Mouse (Mus musculus): ENCODE measurements around the gene Bmp2k. TPM values are rescaled to one million over a fixed set of nuclear protein-coding genes. Genes with fewer than 3 reads are reported as not detected.

Bmp2k gene
- polyA plus RNA-seq, 1 experiment from 2014 or later, result 7.1 TPM

GRCm38 (mm10) chr5:97087746-97088145 lies 90.3 kb downstream of the Bmp2k start:
- H3K27ac ChIP-seq, result peak overlapping the region; percentile 37

GRCm38 (mm10) chr5:97088231-97088630 lies 90.7 kb downstream of the Bmp2k start:
- Histone ChIP-seq H3K27me3 (no peaks in the 10 kb centered on the region), H3K4me1 (replicated peaks) (peaks cover 7% of the 10 kb centered on the region; the same call in 1 of the 2 replicates), H3K4me2 (no peak overlapping the region), H3K4me3 (no peak overlapping the region), H3K27ac (no peak overlapping the region), H3K9me3 (replicated peaks) (no peaks in the 10 kb centered on the region), H3K36me3 (0 out of 2 replicates have a peak, but pooled peaks cover 9% of the 10 kb centered on the region), H3K9ac (no peak overlapping the region)
- WGBS, result 59% methylated on average over 6 of the region's 6 CpGs
- no peak for ATAC-seq (replicated peaks; ENCODE audit: insufficient number of reproducible peaks, insufficient read depth, low FRiP score, low read depth)

More at GRCm38 (mm10) chr5:97087746-97088145, 90.3 kb downstream of the Bmp2k start:
- no peak for ATAC-seq (replicated peaks; ENCODE audit: insufficient number of reproducible peaks, insufficient read depth, low FRiP score, low read depth)
- H3K27me3 ChIP-seq, result no peaks in the 10 kb centered on the region
- no peaks in the 10 kb centered on the region for H3K9me3 ChIP-seq (replicated peaks)
- 0 out of 2 replicates have a peak, but pooled peaks cover 9% of the 10 kb centered on the region for H3K36me3 ChIP-seq
- H3K9ac ChIP-seq, result no peak overlapping the region
- 0 out of 2 replicates have a peak overlapping the region, but pooled peaks have one; percentile 15 for H3K4me3 ChIP-seq
- peaks cover 7% of the 10 kb centered on the region; the same call in 1 of the 2 replicates for H3K4me1 ChIP-seq (replicated peaks)
- H3K4me2 ChIP-seq, result peak overlapping the region; percentile 47
- 88% methylated on average over 16 of the region's 16 CpGs for WGBS

DNA sequence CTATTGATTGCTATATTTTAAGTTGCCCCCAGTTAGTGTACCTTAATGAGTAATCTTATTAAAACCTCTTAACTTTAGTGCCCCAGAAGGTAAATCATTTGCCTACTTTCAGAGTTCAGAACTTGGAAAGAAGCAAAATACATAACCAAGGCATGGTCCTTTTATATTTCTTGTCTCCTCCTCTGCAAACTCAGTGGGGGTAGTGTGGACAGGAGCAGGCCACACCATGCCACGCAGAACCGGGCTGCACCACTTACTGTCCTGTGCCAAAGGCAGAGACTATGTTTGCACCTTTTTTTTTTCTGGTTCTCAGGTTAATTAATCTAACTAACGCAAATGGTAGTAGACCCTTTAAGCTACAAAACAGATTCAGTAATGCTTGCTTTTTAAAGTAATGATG lies 91.9 kb downstream of the Bmp2k start:
- 0 out of 2 replicates have a peak, but pooled peaks cover 9% of the 10 kb centered on the region for H3K36me3 ChIP-seq
- no peak overlapping the region for H3K9ac ChIP-seq
- ATAC-seq (replicated peaks; ENCODE audit: insufficient number of reproducible peaks, insufficient read depth, low FRiP score, low read depth), result no peak
- peaks cover 7% of the 10 kb centered on the region; the same call in 1 of the 2 replicates for H3K4me1 ChIP-seq (replicated peaks)
- WGBS, result 85% methylated on average over 3 of the region's 3 CpGs
- H3K27ac ChIP-seq, result no peak overlapping the region
- H3K9me3 ChIP-seq (replicated peaks), result no peaks in the 10 kb centered on the region
- no peak overlapping the region for H3K4me3 ChIP-seq
- H3K4me2 ChIP-seq, result no peak overlapping the region
- H3K27me3 ChIP-seq, result no peaks in the 10 kb centered on the region

DNA sequence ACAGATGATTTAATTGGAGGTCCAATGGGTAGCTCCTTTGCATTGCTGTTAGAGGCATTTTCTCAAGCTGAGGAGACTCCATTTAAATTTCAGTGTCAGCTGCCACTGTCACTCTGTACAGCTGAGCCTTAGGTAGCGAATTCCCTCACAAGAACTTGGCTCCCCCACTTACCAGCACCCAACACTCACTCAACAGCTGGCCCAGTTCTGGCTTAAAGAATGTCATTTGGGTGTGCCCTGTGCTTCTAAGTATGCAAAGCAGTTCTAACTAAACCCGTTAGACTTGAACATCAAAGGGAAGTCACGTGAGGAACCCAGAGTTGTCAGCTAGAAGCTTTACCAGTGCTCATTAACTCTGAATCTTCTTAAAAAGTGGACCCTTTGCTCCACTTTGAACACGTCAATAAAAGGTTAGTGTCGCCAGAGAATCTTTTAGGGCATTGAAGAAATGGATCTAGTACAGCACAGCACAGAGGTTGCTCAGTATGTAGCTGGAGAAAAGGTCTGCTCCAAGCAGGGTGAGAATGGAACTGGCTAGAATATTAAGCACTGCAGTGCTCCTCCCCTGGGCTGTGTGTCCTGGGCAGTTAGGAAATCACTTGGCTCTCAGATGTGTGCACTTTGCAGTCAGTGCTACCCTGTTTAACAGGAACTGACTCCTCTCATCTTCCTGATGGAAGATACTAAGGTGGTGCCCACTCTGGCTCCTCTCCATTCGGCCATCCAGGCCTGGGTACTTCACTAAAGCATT lies 92.7 kb downstream of the Bmp2k start:
- Histone ChIP-seq H3K27ac (no peak overlapping the region), H3K4me3 (no peak overlapping the region), H3K4me1 (replicated peaks) (peaks cover 7% of the 10 kb centered on the region; the same call in 1 of the 2 replicates), H3K9ac (no peak overlapping the region), H3K4me2 (no peak overlapping the region), H3K27me3 (no peaks in the 10 kb centered on the region), H3K9me3 (replicated peaks) (no peaks in the 10 kb centered on the region), H3K36me3 (0 out of 2 replicates have a peak, but pooled peaks cover 9% of the 10 kb centered on the region)
- no peak for ATAC-seq (replicated peaks; ENCODE audit: insufficient number of reproducible peaks, insufficient read depth, low FRiP score, low read depth)
- WGBS, result 69% methylated on average over 6 of the region's 6 CpGs

DNA sequence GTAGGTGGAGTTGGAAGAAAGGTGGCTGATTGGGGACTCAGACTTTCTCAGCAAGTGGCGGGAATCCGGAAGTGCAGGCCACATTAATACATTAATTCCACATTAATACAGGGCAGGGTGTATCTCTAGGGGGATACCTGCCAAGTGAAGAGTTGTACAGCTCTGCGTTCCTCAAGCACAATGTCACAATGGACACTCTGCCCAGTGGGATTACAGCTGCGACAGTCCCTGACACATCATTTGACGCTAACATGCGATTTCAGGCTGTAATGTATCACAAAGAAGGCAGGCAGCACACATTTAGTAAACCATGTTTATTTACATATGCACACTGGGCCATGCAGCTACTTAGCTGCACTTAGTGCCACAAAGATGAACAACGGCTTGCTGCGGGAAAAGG lies 95.5 kb downstream of the Bmp2k start:
- H3K36me3 ChIP-seq, result no peaks in the 10 kb centered on the region
- H3K9ac ChIP-seq, result no peak overlapping the region
- H3K4me2 ChIP-seq, result no peak overlapping the region
- H3K4me1 ChIP-seq (replicated peaks), result no peaks in the 10 kb centered on the region
- 78% methylated on average over 8 of the region's 8 CpGs for WGBS
- H3K9me3 ChIP-seq (replicated peaks), result no peaks in the 10 kb centered on the region
- ATAC-seq (replicated peaks; ENCODE audit: insufficient number of reproducible peaks, insufficient read depth, low FRiP score, low read depth), result no peak
- H3K4me3 ChIP-seq, result no peak overlapping the region
- no peak overlapping the region for H3K27ac ChIP-seq
- no peaks in the 10 kb centered on the region for H3K27me3 ChIP-seq

DNA sequence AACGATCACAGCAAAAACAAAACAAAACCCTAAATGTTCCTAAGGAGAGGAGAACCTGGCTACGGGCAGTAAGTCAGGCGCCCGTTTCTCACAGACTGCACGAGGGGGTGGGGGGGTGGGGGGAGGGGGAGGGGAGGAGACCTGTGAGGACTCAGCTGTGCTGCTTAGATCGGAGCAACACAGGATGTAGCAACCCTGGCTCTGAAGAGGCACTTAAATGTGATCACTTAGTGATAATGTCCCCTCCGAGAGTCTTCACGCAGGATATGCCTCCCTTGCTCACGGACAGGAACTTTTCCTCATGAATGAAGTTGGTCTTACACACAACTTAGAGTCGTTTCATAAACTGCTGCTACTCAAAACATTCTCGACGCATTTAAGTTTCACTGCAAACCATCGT lies 97.8 kb downstream of the Bmp2k start:
- H3K9me3 ChIP-seq (replicated peaks), result no peaks in the 10 kb centered on the region
- WGBS, result 44% methylated on average over 11 of the region's 13 CpGs
- H3K9ac ChIP-seq, result no peak overlapping the region
- no peaks in the 10 kb centered on the region for H3K27me3 ChIP-seq
- H3K4me3 ChIP-seq, result no peak overlapping the region
- ATAC-seq (replicated peaks; ENCODE audit: insufficient number of reproducible peaks, insufficient read depth, low FRiP score, low read depth), result no peak
- H3K27ac ChIP-seq, result no peak overlapping the region
- no peaks in the 10 kb centered on the region for H3K36me3 ChIP-seq
- no peaks in the 10 kb centered on the region for H3K4me1 ChIP-seq (replicated peaks)
- H3K4me2 ChIP-seq, result no peak overlapping the region

DNA sequence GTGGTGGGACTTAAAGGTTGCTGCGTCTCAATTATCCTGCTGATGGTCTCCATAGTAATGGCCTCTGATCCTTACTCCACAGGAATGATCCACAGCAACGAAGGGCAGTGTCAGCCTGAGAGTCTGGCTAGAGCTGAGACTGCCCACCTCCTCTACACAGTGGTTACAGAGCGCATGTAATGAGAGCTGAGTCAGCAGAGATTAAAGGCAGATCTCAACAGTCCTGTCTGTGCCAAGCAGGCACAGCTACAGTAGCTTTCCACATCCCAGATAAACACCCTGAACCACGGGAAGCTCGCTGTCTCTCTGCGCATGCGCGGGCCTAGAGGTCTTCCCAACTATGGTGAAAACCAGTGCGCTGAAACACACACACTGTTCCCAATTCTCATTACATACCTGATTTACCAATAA lies 100.1 kb downstream of the Bmp2k start:
- no peak overlapping the region for H3K4me2 ChIP-seq
- 64% methylated on average over 9 of the region's 9 CpGs for WGBS
- H3K4me1 ChIP-seq (replicated peaks), result no peaks in the 10 kb centered on the region
- no peak overlapping the region for H3K27ac ChIP-seq
- no peaks in the 10 kb centered on the region for H3K27me3 ChIP-seq
- no peak overlapping the region for H3K9ac ChIP-seq
- no peaks in the 10 kb centered on the region for H3K36me3 ChIP-seq
- ATAC-seq (replicated peaks; ENCODE audit: insufficient number of reproducible peaks, insufficient read depth, low FRiP score, low read depth), result no peak
- H3K4me3 ChIP-seq, result no peak overlapping the region
- no peaks in the 10 kb centered on the region for H3K9me3 ChIP-seq (replicated peaks)

- no peaks in the 10 kb centered on the region for H3K4me1 ChIP-seq (replicated peaks)
- 81% methylated on average over 8 of the region's 8 CpGs for WGBS
- H3K27ac ChIP-seq, result no peak overlapping the region
- H3K36me3 ChIP-seq, result no peaks in the 10 kb centered on the region
- no peak overlapping the region for H3K4me3 ChIP-seq
- ATAC-seq (replicated peaks; ENCODE audit: insufficient number of reproducible peaks, insufficient read depth, low FRiP score, low read depth), result no peak
- no peak overlapping the region for H3K9ac ChIP-seq
- no peaks in the 10 kb centered on the region for H3K9me3 ChIP-seq (replicated peaks)
- H3K4me2 ChIP-seq, result no peak overlapping the region
- H3K27me3 ChIP-seq, result no peaks in the 10 kb centered on the region
Observed at GRCm38 (mm10) chr5:97099954-97100353, 102.5 kb downstream of the Bmp2k start.

DNA sequence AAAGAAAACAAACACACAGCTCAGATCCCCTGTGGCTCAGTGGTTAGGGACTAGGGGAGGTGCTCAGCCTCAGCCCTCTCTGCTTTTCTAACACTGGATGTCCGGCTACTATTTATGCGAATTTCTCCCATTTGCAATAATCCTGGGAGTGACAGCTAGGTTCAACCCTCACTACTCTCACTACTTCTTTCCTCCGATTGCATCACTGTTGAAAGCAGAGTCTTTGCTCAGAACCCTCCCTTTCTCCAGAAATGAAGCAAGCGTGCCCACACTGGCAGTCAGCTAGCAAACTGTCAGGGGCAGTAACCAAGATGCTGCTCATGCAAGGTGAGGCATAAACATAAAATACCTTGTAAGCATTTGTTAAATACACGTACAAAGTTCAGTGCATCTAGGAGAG lies 110.8 kb downstream of the Bmp2k start:
- Histone ChIP-seq H3K27me3 (no peaks in the 10 kb centered on the region), H3K9me3 (replicated peaks) (no peaks in the 10 kb centered on the region), H3K4me2 (no peak overlapping the region), H3K4me3 (no peak overlapping the region), H3K4me1 (replicated peaks) (peaks cover 8% of the 10 kb centered on the region), H3K36me3 (no peaks in the 10 kb centered on the region), H3K9ac (no peak overlapping the region), H3K27ac (no peak overlapping the region)
- no peak for ATAC-seq (replicated peaks; ENCODE audit: insufficient number of reproducible peaks, insufficient read depth, low FRiP score, low read depth)
- 86% methylated on average over 5 of the region's 5 CpGs for WGBS

- Histone ChIP-seq H3K9me3 (replicated peaks) (no peaks in the 10 kb centered on the region), H3K27ac (no peak overlapping the region), H3K36me3 (no peaks in the 10 kb centered on the region), H3K9ac (no peak overlapping the region), H3K4me2 (no peak overlapping the region), H3K4me3 (no peak overlapping the region), H3K4me1 (replicated peaks) (peaks cover 8% of the 10 kb centered on the region), H3K27me3 (no peaks in the 10 kb centered on the region)
- 64% methylated on average over 2 of the region's 2 CpGs for WGBS
- ATAC-seq (replicated peaks; ENCODE audit: insufficient number of reproducible peaks, insufficient read depth, low FRiP score, low read depth), result no peak
Observed at GRCm38 (mm10) chr5:97110133-97110532, 112.6 kb downstream of the Bmp2k start.

GRCm38 (mm10) chr5:97110697-97111096 lies 113.2 kb downstream of the Bmp2k start:
- 25% methylated on average over 5 of the region's 5 CpGs for WGBS
- Histone ChIP-seq H3K27me3 (no peaks in the 10 kb centered on the region), H3K9me3 (replicated peaks) (no peaks in the 10 kb centered on the region), H3K27ac (no peak overlapping the region), H3K4me3 (peak overlapping the region; percentile 87), H3K36me3 (no peaks in the 10 kb centered on the region), H3K9ac (peak overlapping the region; percentile 67), H3K4me1 (replicated peaks) (peaks cover 8% of the 10 kb centered on the region), H3K4me2 (peak overlapping the region; percentile 93)
- ATAC-seq (replicated peaks; ENCODE audit: insufficient number of reproducible peaks, insufficient read depth, low FRiP score, low read depth), result no peak

All from heart, embryonic 15.5 days (tissue).